Mouse (Mus musculus): ENCODE results near the gene Gm45521.

Gene Gm45521

GRCm38 (mm10) chr14:7957049-7957448, at the start of gene Gm45521:
Gene Gm45521, plus strand, starts transcription at chr14:7957288.
- no peak for DNase-seq (ENCODE audit: low spot score)

- DNase-seq (ENCODE audit: low spot score), result no peak
Measured at GRCm38 (mm10) chr14:7909472-7909871, 47.6 kb upstream of the Gm45521 start.

GRCm38 (mm10) chr14:7913842-7914241, 43.2 kb upstream of the Gm45521 start:
- DNase-seq (ENCODE audit: low spot score), result no peak

- DNase-seq (ENCODE audit: low spot score), result no peak
Measured at GRCm38 (mm10) chr14:7914461-7914860, 42.6 kb upstream of the Gm45521 start.

- no peak for DNase-seq (ENCODE audit: low spot score)
Measured at GRCm38 (mm10) chr14:7918150-7918991, 38.7 kb upstream of the Gm45521 start.

DNA sequence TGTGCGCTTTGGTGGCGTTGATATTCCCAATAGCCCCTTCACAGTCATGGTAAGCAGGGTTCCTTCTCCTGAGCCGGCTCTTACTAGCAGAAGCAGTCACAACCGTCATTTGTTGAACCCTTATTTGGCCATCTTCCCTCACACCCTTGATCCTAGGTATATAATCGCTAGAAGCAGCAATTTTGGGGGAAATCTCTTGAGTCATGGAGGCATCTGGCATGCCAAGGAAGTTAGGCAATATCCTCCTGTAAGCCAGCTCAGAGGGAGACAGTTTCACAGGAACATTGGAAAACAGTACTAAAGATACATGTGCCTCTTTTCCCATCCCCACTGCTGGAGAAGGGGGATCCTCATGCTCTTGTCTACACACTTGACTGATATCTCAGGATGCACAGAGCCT, 37.8 kb upstream of the Gm45521 start:
- DNase-seq (ENCODE audit: low spot score), result no peak

- DNase-seq (ENCODE audit: low spot score), result no peak
Measured at GRCm38 (mm10) chr14:7919921-7920320, 37.2 kb upstream of the Gm45521 start.

GRCm38 (mm10) chr14:7921459-7921858, 35.6 kb upstream of the Gm45521 start:
- DNase-seq (ENCODE audit: low spot score), result no peak

- DNase-seq (ENCODE audit: low spot score), result no peak
Measured at GRCm38 (mm10) chr14:7923635-7924034, 33.5 kb upstream of the Gm45521 start.

DNA sequence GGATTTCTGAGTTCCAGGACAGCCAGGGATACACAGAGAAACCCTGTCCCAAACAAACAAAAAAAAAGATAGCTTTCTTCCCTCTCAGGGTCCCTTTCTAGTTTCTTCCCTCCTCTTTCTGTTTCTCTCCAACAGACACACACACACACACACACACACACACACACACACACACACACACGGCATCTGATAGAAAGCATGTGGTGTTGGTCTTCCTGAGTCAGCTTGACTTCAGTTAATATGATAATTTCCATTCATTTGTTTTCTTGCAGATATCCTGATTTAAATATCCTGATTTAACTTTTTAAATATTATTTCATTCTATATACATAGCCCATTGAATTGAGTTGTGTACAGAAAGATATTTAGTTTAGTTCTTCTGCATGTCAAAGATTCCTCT, 28.7 kb upstream of the Gm45521 start:
- no peak for DNase-seq (ENCODE audit: low spot score)

- DNase-seq (ENCODE audit: low spot score), result no peak
Measured at GRCm38 (mm10) chr14:7929029-7929428, 28.1 kb upstream of the Gm45521 start.

DNA sequence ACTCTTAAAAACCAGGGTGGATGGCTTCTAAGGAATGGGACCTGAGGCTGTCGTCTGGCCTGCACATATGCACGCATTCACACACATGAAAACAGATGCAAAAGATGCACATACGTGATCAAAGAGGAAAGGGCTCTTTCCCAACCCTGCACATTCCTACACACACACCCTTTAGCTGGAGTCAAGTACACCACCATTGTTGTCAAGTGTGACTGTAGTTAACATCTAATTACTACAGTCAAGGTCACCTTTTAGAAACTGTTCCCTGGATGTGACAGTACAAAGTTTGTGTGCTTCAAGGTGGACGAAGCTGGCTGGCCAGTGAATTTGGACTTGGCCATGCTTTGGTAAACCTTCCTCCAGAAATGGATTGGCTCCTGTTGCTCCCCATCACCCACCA, 24.9 kb upstream of the Gm45521 start:
- no peak for DNase-seq (ENCODE audit: low spot score)

DNA sequence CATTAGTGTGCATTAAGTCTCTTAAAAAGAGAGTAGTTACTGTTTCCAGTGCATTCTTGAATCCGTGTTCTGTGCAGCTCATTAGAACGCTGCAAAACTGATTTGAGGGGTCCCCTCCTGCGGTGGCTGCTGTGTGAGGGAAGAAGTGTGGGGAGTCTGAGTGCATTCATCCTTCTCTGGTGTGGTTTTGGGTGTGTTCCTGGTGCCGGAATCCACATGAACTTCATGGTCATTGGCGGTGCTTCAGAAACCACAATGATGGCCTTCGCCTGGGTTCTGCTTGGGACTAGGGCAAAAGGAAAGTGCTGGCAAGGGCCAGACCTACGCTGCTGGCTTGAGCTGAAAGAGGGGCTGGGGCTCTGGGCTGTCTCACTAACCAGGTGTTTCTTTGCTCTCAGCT, 22.9 kb upstream of the Gm45521 start:
- no peak for DNase-seq (ENCODE audit: low spot score)

- DNase-seq (ENCODE audit: low spot score), result no peak
Measured at GRCm38 (mm10) chr14:7937052-7937630, 19.9 kb upstream of the Gm45521 start.

DNA sequence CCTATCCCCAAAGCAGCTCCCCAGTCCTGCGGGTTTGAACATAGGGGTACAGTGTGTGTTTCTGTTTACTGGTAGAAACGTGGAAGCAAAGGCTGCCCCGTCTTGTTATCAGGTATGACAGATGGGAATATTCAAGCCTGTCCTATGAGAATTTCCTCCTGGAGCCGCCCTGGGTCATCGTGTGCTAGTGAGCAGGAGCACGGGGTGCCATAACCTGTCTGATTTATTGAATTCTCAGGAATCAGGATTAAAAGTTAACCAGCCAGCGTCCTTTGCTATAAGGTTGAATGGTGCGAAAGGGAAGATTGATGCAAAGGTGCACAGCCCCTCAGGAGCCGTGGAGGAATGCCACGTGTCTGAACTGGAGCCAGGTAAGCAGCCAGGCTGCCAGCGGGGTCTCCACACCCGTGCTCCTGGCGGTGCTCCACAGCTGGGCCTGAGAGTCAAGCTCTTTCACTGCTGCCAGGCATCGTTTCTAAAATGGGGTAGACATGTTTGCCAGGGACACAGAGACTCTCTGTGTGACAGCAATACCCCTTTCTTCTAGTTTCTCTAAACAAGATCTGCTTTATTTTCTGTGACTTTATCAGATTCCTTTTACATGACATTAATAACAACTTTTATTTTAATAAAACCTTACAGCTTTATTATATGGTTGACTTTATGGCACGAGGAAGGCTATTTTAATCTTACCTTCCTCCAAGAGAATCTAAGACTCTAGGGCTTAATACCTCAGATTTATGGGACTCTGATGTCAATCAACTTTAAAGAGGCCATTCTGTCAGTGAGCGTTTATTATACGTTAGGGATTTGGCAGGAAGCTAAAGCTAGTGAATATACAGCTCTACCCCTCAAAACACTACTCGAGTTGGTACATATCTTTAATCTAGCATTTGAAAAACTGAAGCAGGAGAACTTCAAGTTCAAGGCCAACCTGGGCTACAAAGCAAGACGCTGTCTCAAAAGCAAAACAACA, 18.0 kb upstream of the Gm45521 start:
- no peak for DNase-seq (ENCODE audit: low spot score)

DNA sequence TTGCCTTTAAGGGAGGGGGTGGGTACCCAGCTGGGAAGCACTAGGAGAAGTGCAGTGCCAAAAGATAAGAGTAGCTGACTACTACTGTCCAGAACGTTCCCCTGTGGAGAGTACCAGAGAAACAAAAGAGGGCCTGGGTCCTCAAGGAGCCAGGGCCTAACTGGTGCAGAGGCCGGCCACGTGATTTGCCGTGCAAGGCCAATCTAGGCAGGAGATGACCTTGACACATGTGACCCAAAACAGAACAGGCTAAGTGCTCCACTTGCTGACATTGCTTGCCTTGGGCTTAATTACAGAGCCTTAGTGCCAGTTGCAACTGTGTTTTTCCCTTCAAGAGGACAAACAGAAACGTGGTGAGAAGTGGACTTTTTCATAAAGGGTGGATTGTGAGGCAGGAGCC, 15.7 kb upstream of the Gm45521 start:
- DNase-seq (ENCODE audit: low spot score), result no peak

DNA sequence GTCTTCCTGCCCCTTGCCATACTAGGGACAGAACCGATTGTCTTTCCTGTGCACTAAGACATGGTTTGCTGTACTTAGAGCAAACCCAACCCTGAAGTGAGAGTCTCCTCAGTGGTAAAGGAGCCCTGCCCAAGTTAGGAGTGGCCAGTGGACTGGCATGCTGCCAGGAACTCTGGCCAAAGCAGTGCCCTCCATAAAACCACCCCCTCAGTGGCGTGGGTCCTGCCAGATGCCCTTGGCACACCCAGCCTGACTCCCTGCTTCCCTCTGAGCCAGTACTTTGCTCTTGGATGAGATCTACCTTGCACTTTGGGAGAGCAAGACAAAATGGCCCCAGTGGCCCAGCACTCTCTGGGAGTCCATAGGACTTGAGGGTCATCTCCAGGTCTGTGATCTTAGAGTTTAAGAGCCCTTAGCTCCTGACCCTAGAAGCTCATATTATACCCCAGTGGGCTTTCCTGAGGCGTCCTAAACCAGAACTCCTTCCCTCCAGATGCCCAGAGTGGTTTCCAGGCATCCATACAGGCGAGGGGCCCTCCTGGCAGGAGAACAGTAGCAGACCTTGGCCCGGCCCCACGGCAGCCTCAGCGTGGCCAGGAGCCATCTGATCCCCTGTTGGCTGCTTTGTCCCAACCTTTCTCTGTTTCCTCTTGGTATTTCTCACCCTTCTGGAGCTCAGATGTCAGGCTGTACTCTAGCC, 13.8 kb upstream of the Gm45521 start:
- no peak for DNase-seq (ENCODE audit: low spot score)

DNA sequence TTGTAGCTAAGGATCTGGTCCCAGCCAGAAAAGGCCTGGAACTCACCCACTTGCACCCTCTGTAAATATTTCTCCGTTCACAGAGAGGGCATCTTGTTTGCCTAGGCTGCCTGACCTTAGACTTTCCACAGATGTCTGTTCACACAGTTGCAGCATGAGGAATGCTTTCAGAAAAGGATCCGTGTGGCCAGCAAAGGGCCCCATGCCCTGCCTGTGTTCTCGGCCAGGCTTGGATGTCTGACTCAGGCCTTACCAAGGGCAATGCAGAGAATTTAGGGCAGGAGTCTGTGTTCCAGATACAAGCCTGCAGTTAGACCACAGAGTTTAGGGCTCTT, 13.3 kb upstream of the Gm45521 start:
- DNase-seq (ENCODE audit: low spot score), result no peak

GRCm38 (mm10) chr14:7944349-7945039, 12.6 kb upstream of the Gm45521 start:
- no peak for DNase-seq (ENCODE audit: low spot score)

- no peak for DNase-seq (ENCODE audit: low spot score)
Measured at GRCm38 (mm10) chr14:7945261-7945660, 11.8 kb upstream of the Gm45521 start.

GRCm38 (mm10) chr14:7951234-7951633, 5.9 kb upstream of the Gm45521 start:
- no peak for DNase-seq (ENCODE audit: low spot score)

Measured in urinary bladder, postnatal 10 days (tissue).